Mouse (Mus musculus) monocyte, adult 2 months (primary cell): ENCODE results near the gene Thap12.

Experiments
- DNase-seq, 2 experiments: peaks; one replicate each; pipeline ENCODE4 v3.0.0; 2022; ENCODE audit warnings: low spot score in 2 of 2, low read depth in 1 of 2

Gene Thap12

DNA sequence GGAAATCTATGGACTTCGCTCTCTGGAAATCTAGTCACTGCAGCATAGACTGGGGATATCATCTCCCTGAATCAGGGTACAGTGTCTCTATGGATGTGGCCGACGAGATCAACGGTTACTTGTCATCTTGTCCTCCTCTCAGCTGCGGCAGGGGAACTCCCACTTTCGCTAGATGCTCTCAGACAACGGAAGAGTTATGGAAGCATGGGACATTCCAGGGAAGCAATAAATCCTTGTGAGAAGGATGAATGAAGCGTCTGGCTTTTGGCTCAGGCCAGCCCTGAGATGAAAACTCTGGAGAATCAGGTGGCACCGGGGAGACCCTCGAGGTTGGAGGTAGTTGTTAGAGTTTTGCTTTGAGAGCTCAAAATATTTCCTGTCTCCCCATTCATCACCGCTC lies 53.1 kb downstream of the Thap12 start:
- no peak for DNase-seq

DNA sequence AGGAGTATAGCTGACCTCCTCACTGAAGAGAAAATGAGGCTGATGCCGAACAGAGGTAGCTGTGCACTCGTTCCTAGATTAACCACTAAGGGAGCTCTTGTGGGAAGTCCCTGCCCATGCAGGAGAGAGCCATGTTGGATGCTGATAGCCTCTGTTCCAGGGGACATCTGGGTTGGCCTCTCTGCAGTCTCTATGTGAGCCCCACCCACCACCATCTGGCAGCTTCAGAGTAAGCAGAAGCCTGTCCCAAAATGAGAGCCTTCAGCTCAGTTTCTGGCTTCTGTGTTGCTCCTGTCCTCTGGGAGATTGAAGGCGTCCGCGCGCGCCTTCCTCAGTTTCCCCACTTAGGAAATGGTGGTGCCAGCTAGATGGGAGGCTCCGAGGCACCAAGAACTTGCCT lies 53.7 kb downstream of the Thap12 start:
- DNase-seq: no peak

DNA sequence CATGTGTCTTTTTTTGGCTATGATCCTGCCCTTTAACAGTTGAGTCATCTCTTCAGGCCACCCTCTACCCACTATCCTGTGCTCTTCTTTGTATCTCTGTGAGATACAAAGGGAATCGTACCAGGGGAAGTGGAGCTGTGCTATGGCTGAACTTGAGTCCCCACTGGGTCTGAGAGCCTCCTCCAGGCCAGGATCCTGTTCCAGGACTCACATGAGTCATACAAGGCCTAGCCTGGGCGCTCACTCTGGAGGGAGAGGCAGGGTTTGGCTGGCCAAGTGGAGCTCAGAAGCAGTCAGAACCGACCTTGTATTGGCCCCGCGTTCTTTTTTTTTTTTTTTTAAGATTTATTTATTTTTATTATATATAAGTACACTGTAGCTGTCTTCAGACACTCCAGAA lies 57.2 kb downstream of the Thap12 start:
- no peak for DNase-seq

DNA sequence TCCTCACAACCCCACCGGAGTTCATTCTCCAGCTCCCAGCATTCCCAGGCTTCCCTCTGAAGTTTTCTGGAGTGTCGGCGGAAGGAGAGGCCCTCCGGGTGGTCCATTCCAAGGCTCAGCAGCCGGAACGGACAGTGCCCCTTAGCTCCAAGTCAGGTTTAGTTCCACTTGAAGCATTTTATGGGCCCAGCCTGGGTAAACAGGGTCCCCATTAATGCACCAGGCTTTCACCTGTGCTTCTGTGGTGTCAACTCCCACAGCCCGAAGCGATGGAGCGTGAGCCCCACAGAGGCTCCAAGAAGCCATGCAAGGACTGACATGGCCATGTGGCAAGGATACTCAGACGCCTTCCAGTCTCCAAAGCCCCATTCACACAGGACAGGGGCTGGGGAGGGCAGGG lies 61.0 kb downstream of the Thap12 start:
- no peak for DNase-seq

DNA sequence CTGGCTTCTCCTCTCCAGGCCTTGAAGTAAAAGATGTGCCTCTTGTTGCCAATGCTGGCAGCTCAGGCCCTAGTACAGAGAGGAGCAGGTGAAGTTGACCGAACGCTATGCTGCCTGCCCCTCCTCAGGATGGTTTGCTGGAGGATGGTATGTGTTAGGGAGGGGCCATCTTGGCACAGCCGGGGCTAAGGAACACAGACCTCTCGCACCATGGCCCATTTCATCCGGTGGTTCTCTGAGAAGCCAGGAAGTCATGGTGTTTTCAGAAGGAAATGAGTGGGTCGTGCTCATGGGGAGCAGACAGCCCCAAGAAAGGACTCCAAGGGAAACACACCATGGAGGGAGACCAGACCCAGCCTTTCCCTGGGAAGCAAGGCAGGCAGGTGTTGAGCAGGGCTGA lies 64.4 kb downstream of the Thap12 start:
- DNase-seq: no peak
